Mouse (Mus musculus): ENCODE measurements around the gene Lrrc1.
A peak's percentile ranks its signal among the peaks of the same experiment; 100 is the strongest.
"Not testable (repeated sequence)": the region's sequence is repeated elsewhere in the genome, so short reads cannot be mapped to it uniquely, and the experiment has no call there.

Gene Lrrc1

DNA sequence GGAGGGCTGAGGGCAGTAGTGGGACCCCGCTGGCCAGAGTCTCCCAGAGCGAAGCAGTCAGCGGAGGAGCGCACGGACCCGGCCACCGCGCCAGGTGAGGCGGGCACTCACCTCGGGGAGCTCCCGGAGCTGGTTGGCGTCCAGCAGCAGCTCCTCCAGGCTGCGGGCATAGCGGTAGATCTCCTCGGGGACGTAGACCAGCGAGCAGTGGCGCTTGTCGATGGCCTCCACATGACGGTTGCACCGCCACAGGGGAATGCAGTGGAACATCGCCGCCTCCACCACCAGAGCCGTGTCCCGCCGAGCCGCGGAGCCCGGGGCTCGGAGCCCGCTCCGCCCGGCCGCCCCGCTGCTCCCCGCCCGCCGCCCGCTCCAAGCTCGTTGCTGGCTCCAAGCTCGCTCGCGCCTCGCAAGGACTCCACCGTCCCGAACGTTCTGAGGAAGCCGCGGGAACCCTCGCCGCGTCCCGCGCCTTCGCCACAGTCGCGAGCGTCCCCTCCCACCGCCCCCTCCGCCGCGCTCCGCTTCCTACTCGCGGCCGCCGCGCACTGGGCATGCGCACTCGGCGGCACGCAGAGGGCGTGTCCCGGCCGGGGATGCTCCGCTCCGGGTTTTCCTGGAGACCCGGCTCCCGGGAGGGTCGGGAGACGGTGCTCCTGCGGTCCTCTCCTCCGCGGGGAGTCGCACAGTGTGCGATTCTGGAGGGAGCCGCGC is at the start of gene Lrrc1:
TSS of gene Lrrc1 (minus strand) at position 517 of the 714 bp plus-strand sequence.
- peak; percentile 80 to 81 for DNase-seq (ENCODE audit: low spot score in 2 of 2)

DNA sequence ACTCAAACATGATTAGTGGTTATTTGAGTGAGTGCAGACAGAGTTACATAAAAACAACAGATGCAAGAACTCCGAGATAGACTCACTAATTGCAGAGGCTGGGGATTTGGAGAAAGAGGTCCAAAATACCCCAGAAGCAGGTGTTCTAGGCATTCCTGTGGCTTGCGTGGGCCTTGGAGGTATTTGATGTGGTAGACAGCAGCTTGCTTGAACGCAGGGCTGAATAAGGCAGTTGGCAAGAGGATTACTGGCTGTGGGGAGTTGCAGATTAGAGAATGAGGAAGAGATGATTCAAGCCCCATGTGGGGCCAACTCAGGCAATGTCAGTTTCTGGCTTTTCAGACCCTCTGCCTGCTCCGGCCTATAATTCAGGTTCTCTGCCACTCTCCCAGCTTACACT is 47.8 kb upstream of the Lrrc1 start:
- DNase-seq (ENCODE audit: low spot score in 2 of 2): peak; percentile 23 to 32

DNA sequence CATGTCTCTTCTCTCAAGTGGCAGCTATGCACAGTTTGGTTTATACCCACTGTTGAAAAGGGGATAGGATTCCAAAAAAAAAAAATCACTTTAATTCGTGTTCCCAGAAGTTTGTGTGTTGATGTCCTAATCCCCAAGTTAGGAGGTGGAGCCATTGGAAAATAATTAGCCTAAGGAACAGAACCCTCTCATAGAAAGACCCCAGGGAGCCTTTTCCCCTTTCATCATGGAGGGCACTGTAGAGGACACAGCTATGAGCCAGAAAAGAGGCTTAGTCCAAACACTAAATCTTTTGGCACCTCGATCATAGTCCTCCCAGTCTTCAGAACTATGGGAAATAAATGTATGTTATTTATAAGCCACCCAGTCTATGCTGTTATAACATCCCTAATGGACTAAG is 44.8 kb upstream of the Lrrc1 start:
- DNase-seq (ENCODE audit: low spot score in 2 of 2): no peak

DNA sequence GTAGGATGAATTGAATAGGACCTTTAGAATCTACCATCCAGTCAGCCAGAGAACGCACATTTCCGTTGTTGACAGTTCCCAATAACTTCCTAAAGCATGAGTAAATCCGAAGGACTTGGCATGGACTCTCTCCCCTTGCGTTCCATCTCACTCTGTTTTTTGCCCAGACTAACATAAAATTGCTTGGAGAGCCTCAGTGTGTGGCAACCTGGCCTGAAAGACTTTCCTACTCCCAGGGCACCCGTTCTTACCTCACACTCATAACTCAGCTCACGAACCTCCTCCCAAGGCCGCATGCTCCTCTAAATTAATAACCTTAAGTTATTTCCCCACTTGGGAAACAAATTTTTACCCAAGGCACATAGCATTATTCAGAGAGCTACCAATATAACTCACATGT is 42.9 kb upstream of the Lrrc1 start:
- DNase-seq (ENCODE audit: low spot score in 2 of 2): no peak

DNA sequence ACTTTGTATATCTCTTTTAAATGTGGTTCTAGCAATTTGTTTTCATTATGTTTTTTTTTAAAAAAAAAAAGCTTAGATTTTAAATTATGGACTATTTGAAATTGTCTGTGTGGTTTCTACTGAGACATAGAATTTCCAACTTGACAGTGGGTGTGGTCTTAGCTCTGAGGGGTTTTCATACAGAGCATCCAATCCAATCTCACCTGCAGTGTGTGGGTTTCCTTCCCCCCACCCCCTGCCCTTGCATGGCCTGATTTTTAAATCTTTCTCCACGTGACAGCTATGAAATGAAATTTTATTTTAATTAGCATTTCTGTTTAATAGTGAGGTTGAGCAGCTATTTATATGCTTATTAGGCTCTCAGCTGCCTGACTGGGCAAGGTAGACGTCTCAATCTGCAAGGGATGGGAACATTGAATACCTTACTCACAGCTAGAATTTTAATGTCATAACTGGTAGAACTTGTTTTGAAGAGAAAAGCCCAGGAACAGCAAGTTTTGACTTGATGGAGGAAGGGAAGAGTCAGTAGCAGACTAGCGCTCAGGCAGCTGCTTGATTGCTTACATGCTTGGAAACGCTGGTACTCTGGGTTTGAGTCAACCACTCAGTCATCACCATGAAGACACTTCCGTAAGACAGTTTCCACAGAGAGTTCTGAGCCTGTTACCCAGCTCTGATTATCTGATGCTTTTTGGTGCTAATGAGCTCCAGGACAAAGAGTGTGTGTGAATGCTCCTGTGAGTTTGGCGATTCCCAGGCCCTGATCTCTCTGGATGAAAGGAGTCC is 42.3 kb upstream of the Lrrc1 start:
- no peak for DNase-seq (ENCODE audit: low spot score in 2 of 2)

DNA sequence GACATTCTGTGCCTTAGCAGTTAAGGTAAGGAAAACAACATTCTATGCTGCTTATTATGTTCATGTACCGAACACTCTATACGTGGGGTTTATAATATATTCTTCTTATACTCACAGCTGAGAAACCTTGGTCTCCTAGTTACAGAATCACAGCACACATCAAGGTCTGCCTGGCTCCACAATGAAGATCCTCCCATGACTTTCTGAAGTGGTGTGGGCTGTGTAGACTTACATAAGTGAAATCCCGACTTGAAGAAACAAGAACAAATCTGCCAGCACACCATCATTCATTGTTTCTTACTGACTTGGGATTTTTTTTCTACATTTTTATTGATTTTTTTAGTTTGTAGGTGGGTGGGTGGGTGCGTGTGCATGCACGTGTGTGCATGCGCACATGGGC is 40.1 kb upstream of the Lrrc1 start:
- no peak for DNase-seq (ENCODE audit: low spot score in 2 of 2)

DNA sequence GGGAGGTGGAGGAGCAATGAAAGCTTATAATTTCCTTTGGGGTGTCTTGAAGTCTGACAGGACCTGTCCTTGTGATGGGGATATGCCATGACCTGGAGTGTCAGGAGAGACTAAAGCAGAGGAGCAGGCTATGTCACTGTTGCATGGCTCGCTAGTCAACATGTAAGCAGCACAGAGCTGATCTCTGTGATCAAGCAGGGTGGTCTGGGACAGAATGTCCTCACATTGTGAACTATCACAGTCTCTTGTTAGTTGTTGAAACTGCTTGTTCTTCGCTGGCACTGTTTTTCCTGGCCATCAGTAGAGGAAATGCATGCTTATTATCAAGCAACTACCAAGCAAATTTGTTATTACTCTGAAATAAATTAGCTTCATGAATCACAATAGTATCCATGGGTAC is 38.6 kb upstream of the Lrrc1 start:
- no peak for DNase-seq (ENCODE audit: low spot score in 2 of 2)

DNA sequence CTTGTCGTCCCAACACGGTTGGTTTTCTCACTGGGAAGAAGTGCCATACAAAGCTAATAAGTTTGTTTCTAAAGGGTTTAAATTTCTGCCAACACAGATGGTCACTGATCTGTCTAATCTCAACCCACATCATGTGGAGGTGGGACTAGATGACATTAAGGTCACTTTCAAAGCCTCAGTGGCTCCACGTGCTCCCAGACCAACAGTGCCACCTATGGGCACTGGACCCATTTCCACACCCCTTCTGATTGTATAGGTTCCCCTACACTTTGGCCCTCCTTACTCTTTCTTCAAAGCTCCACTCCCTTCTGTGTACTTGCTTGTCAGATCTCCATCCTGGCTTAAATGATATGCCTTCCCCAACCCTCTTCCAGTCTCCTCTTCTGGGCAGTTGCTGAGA is 35.2 kb upstream of the Lrrc1 start:
- no peak for DNase-seq (ENCODE audit: low spot score in 2 of 2)

DNA sequence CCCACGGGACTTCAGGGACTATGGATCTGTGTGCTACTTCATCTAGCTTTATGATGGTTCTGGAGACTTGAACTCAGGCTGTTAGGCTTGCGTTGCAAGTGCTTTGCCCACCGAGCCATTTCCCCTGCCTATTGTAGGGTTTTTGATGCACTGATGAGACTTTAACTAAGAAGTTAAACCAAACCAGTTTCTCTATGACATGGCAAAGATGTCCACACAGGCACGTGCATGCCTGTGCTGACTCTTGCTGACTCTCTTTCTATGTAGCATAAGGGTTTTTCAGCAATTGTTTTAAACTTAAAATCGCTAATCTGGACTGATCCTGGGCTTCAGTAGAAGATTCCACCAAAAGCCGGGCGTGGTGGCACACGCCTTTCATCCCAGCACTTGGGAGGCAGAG is 33.3 kb upstream of the Lrrc1 start:
- DNase-seq (ENCODE audit: low spot score in 2 of 2): no peak

DNA sequence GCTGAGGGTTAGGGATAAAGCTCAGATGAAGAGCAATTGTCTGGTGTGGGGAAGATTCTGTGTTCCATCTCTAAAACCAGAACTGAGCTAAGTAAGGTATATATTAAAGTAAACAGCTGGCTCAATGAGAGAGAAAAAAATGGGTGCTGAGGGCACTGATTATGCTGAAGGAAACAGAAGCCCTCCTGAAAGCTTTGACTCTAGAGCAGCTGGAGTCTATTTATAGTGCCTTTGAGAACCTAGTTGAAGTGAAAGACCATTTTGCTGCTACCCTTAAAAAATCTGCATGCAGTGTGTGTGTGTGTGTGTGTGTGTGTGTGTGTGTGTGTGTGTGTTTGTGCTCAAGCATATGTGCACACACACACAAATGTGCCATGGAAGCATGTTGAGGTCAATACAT is 32.7 kb upstream of the Lrrc1 start:
- no peak for DNase-seq (ENCODE audit: low spot score in 2 of 2)

DNA sequence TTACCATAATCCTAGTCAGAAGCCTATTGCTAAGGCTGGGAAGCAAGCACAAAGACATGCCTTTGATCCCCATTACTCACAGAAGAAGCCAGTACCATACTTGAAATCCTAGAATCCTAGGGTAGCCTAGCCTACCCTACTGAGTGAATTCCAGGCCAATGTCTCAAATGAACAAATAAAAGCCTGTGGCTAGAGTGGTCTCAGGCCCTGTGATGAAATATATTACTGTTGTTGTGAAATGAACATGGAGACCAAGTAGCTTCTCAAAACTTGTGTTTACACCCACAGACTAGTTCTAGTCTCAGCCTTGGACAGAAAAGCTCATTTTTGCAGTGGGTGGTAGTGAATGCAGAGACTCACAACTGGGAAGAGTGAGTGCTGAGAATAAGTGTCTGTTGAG is 31.6 kb upstream of the Lrrc1 start:
- DNase-seq (ENCODE audit: low spot score in 2 of 2): no peak

DNA sequence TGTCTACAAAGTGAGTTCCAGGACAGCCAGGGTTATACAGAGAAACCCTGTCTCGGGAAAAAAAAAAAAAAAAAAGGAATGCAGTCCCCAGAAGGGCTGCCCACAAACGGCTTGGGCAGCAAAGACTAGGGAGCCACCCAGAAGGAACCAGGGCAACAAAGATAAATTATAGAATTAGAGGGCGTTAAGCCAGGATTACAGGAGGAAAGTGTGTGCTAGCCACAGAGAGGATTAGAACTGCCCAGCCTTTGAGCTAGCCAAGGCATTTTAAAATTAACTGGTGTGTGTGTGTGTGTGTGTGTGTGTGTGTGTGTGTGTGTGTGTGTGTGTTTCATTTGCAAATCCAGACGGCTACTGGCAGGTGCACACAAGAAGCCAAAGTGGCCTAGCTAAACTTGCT is 30.3 kb upstream of the Lrrc1 start:
- DNase-seq (ENCODE audit: low spot score in 2 of 2): not testable (repeated sequence)

DNA sequence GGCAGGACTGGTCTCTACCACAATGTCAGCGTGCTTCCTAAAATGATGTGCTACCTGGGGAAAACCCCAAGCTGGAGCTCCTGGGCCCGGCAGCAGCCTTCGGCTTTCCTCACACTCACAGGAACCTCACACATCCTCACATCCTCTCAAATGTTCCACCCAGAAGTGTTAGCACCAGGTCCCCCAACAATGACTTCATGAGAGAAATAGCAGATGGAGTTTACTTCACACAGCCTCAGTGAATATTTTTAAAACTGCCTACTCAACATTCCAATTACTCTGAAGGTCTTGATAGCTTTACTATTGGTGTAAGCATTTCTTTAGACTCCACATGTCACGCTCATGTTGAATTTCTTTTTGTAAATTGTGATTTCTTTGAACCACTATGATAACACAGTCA is 27.2 kb upstream of the Lrrc1 start:
- DNase-seq (ENCODE audit: low spot score in 2 of 2): peak; percentile 5 to 12

DNA sequence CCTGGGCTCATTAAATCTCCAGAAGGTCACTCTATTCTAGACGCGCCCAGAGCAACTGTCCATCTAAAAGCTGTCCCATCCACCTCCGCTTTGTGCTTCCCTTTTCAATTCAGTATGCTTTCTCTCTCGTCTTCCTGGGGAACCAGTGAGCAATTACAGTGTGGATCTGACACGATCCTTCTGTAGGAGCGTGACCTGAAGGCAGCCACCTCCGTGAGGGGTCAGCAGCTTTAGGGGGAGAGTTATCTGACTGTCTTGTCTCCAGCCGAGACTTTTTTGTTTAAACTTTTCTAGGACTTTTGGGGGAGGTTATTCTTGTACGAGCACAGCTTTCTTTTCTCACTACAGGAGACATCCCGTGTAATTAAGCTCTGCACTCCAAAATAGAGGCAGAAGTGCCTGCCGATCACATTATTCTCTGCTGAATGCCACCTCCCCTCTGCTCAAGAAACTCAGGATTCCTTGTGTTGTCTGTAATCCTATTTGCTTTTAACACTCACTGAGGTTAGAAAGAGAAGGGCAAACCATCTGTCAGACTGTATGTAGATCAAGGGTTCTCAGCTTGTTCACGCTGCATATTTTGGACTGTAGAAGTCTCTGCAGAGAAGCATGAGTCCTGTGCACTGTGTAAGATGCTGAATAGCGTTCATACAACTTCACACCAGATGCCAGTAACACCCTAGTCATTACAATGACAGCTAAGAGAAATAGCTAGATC is 24.3 kb upstream of the Lrrc1 start:
- no peak for DNase-seq (ENCODE audit: low spot score in 2 of 2)

DNA sequence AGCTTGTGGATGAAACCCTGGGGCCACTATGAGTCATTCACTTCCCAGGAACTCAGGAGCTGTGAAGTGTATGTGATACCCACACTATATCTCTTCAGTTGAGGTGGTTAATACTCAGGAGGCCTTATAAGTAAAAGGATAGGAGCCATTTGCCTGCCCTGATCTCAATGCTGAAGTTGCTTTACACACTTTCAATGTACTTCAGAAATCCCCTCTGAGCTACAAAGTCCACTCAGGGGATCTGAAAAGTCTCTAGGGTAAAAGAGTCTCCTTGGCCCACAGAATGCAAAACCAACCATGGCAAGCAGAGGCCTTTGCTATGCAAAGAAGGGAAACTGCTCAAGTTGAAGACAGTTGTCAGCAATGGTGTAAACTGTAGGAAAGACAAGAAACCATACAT is 17.2 kb upstream of the Lrrc1 start:
- DNase-seq (ENCODE audit: low spot score in 2 of 2): no peak

DNA sequence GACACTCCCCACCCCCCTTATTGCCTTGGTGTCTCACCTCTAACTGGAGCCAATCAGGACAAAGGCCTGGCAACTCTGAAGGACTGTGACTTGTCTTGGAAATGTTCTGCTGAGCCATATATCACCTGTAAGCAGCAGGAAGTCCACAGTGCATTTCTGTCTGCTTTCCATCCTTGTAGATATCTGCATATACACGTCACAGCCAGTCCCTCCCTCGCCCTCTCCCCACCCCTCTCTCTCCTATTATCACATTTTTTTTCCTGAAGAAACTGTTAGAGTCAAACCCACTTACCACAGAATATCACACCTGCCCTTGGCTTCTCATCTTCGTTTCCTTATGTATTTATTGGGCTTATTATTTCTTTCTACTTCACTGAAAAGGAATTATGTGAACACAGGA is 13.3 kb upstream of the Lrrc1 start:
- no peak for DNase-seq (ENCODE audit: low spot score in 2 of 2)

DNA sequence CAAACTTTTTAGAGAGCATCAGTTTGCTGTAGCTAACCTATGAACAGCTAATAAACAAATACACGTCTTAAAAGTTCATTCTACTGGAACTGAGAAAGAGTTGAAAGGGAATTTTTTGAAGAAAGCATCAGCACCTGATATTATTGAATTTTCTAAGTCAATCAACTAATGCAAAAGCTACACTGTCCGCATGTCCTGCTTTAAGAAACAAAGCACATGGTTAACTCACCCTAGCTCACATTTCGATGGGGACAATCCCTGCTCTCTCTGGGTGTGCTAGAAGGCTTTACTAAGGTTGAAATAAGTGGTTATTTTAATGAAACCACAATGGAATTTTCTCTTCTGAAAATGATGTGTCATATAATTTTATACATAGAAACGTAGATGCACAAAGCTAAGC is 12.5 kb upstream of the Lrrc1 start:
- no peak for DNase-seq (ENCODE audit: low spot score in 2 of 2)

DNA sequence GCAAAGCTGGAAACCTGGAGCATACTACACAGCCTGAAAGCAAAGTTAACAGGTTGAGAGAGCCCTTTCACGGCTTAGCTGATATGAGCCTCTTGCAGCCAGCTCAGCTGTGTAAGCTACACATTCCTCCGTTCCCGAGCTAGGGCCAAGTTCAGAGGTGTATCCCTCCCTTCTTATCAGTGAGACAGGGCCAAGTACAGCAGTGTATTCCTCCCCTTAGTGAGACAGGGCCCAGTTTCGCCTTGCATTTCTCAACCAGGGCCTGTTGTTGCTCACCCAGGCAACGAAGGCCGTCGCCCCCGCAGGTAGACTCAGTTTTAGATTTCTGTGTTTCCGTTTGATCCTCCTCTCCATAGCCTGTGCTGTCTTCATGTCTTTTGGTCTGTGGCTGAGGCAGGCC is 11.8 kb upstream of the Lrrc1 start:
- no peak for DNase-seq (ENCODE audit: low spot score in 2 of 2)

DNA sequence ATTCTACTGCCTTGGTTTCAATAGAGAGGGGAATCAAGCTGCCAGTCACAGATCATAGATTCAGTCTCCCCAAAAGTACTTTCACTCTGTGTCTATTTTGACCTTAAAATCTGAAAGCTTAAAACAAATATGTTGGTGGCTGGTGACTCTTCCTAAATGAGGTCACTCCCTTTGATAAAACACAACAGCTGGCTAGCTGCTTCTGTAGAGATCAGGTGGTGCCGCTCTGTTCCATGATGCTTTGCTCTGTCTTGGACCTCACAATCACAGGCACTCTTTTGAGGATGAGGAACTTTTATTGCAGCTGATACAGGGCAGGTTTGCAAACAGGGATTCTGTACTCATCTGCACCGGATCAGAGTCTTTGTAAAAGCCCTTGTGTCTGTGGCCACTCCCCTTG is 8.8 kb upstream of the Lrrc1 start:
- DNase-seq (ENCODE audit: low spot score in 2 of 2): no peak

DNA sequence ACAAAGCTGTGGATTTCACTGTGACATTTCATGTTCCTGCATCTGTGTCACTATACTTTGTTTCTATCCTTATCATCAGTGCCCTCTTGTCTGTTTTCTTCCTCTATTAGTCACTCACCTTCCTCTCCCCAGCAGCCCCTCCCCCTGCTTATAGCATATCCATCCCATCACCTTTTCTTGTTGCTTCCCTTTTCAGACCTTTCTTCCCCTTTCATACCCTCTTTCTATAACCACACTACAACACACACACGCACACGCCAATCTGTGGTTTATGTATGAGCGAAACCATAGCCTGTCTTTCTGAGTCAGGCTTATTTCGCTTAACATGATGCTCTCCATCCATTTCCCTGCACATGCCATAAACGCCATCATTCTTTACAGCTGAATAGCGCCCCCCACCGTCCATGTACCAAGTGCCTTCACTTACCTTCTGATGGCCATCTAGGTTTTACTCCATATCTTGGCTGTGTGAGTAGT is 6.4 kb upstream of the Lrrc1 start:
- DNase-seq (ENCODE audit: low spot score in 2 of 2): no peak

DNA sequence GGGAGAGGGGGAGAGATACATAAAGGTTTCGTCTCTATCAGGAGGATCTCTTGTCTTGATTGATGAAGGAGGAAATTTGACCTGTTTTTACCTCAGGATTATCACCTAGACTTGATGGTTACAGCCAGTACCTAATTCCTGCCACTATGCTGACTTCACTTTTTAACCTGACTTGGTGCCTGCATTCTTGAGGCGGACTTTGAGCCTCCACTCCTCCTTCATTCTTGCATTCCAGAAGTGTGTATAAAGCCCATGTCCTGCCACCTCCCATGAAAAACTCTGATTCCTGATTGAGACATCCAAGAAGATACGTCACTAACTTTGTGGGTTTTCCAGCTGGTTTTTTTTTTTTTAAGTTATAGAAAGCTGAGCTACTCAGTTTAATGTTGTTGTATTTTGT is 1.3 kb upstream of the Lrrc1 start:
- no peak for DNase-seq (ENCODE audit: low spot score in 2 of 2)

DNA sequence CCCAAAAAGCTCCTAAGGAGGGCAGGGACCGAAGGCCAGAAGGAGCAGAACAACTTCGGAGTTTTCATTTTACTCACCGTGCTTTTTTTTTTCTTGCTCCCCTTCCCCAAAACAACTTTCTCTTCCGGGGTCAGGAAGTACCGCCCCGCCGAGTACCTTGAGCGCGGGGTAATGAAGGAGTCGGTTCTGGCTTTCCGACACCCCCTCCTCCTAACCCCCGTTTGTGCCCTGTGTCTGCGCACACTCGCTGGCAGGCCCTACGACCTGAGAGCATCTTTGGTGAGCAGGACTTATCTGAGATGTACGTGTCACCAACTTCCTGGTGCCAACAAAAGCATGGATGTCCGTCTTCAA is 375 bp upstream of the Lrrc1 start:
- DNase-seq (ENCODE audit: low spot score in 2 of 2): no peak

Measured in right cerebral cortex, adult 2 months (tissue).